Mouse (Mus musculus) forebrain, embryonic 10.5 days (tissue): Measurements from ENCODE around the gene Ttc25. TPM values are rescaled to one million over a fixed set of nuclear protein-coding genes. Genes with fewer than 3 reads are reported as not detected.

Experiments
- DNase-seq: peaks from one replicate; pipeline ENCODE4 v3.0.0-alpha.2; 2017; ENCODE audit warnings: low spot score; ENCODE audit errors: extremely low spot score
- H3K27ac ChIP-seq: fragments of 300-500 bp; sonication (generic); 2 replicates; pipeline ENCODE4 v1.5.1; 2016; ENCODE audit warnings: mild to moderate bottlenecking
- H3K27me3 ChIP-seq: fragments of 300-500 bp; sonication (generic); 2 replicates; pipeline ENCODE4 v1.6.1; 2016; ENCODE audit warnings: mild to moderate bottlenecking; ENCODE audit not compliant: poor library complexity, severe bottlenecking
- H3K36me3 ChIP-seq: fragments of 300-500 bp; sonication (generic); replicated peaks from 2 replicates; pipeline ENCODE4 v1.6.1; 2016; ENCODE audit warnings: mild to moderate bottlenecking, moderate library complexity
- H3K4me1 ChIP-seq: fragments of 300-500 bp; sonication (generic); 2 replicates; pipeline ENCODE4 v1.6.1; 2016
- H3K4me3 ChIP-seq: fragments of 300-500 bp; sonication (generic); 2 replicates; pipeline ENCODE4 v1.5.1; 2016; ENCODE audit warnings: mild to moderate bottlenecking, moderate library complexity
- H3K9me3 ChIP-seq: fragments of 300-500 bp; sonication (generic); 2 replicates; pipeline ENCODE4 v1.6.1; 2016; ENCODE audit warnings: mild to moderate bottlenecking, moderate library complexity
- WGBS: fragments of 180-500 bp; shearing (Covaris S2); methylation state at CpG from one replicate; pipeline ENCODE4 v1.1.7; 2016; 5-methylcytosine and 5-hydroxymethylcytosine counted together
- polyA plus RNA-seq: library from polyadenylated mRNA; unstranded; fragments of >200 nt; fragmentation: Nextera tagmentation; extraction: Ambion mirVana; gene quantifications from 2 replicates; pipeline ENCODE4 v1.2.1, GENCODE M21; 2016

Gene Ttc25
- polyA plus RNA-seq, 1 experiment from 2014 or later, result 1.4 TPM

- no peaks in the 10 kb centered on the region for H3K27me3 ChIP-seq
- no peaks in the 10 kb centered on the region for H3K9me3 ChIP-seq
- peaks cover 19% of the 10 kb centered on the region for H3K4me1 ChIP-seq
- H3K36me3 ChIP-seq, result no peaks in the 10 kb centered on the region
- H3K27ac ChIP-seq, result no peak overlapping the region
- WGBS, result 92% methylated on average over 6 of the region's 6 CpGs
- DNase-seq, result no peak
- H3K4me3 ChIP-seq, result no peak overlapping the region
Observed at GRCm38 (mm10) chr11:100564703-100565102, 19.3 kb downstream of the Ttc25 start.

- Histone ChIP-seq H3K4me1 (peaks cover 28% of the 10 kb centered on the region), H3K9me3 (no peaks in the 10 kb centered on the region), H3K4me3 (no peak overlapping the region), H3K36me3 (no peaks in the 10 kb centered on the region), H3K27ac (no peak overlapping the region), H3K27me3 (peaks cover 18% of the 10 kb centered on the region)
- 83% methylated on average over 5 of the region's 5 CpGs for WGBS
- no peak for DNase-seq
Observed at GRCm38 (mm10) chr11:100567229-100567628, 21.8 kb downstream of the Ttc25 start.

GRCm38 (mm10) chr11:100567815-100568245 is 22.4 kb downstream of the Ttc25 start:
- H3K36me3 ChIP-seq, result no peaks in the 10 kb centered on the region
- no peak for DNase-seq
- 79% methylated on average over 9 of the region's 9 CpGs for WGBS
- no peak overlapping the region for H3K27ac ChIP-seq
- no peak overlapping the region for H3K4me3 ChIP-seq
- peaks cover 27% of the 10 kb centered on the region for H3K4me1 ChIP-seq
- no peaks in the 10 kb centered on the region for H3K9me3 ChIP-seq
- H3K27me3 ChIP-seq, result peaks cover 24% of the 10 kb centered on the region

GRCm38 (mm10) chr11:100568692-100569091 is 23.3 kb downstream of the Ttc25 start:
- DNase-seq, result no peak
- Histone ChIP-seq H3K27ac (no peak overlapping the region), H3K9me3 (no peaks in the 10 kb centered on the region), H3K36me3 (no peaks in the 10 kb centered on the region), H3K27me3 (peaks cover 26% of the 10 kb centered on the region), H3K4me3 (no peak overlapping the region), H3K4me1 (peaks cover 27% of the 10 kb centered on the region)
- 87% methylated on average over 8 of the region's 8 CpGs for WGBS

GRCm38 (mm10) chr11:100569789-100570188 is 24.4 kb downstream of the Ttc25 start:
- Histone ChIP-seq H3K9me3 (no peaks in the 10 kb centered on the region), H3K27ac (no peak overlapping the region), H3K36me3 (no peaks in the 10 kb centered on the region), H3K27me3 (peaks cover 26% of the 10 kb centered on the region), H3K4me1 (peaks cover 31% of the 10 kb centered on the region), H3K4me3 (no peak overlapping the region)
- no peak for DNase-seq
- 66% methylated on average over 9 of the region's 9 CpGs for WGBS

GRCm38 (mm10) chr11:100570430-100571201 is 25.2 kb downstream of the Ttc25 start:
- Histone ChIP-seq H3K27ac (0 out of 2 replicates have a peak overlapping the region, but pooled peaks have one; percentile 8), H3K9me3 (no peaks in the 10 kb centered on the region), H3K4me3 (peak overlapping the region; percentile 39), H3K4me1 (peaks cover 40% of the 10 kb centered on the region), H3K27me3 (peaks cover 31% of the 10 kb centered on the region), H3K36me3 (no peaks in the 10 kb centered on the region)
- DNase-seq, result peak; percentile 74
- 8% methylated on average over 8 of the region's 8 CpGs for WGBS

- 15% methylated on average over 16 of the region's 16 CpGs for WGBS
- Histone ChIP-seq H3K9me3 (no peaks in the 10 kb centered on the region), H3K27ac (no peak overlapping the region), H3K4me1 (peaks cover 45% of the 10 kb centered on the region), H3K27me3 (peaks cover 36% of the 10 kb centered on the region), H3K36me3 (peaks cover under 1% of the 10 kb centered on the region; the same call in 1 of the 2 replicates), H3K4me3 (peak overlapping the region; percentile 39)
- no peak for DNase-seq
Observed at GRCm38 (mm10) chr11:100571202-100571567, 25.8 kb downstream of the Ttc25 start.

- Histone ChIP-seq H3K4me3 (peak overlapping the region; percentile 69), H3K27ac (no peak overlapping the region)
- 92% methylated on average over 3 of the region's 3 CpGs for WGBS
Observed at GRCm38 (mm10) chr11:100574188-100574587, 28.8 kb downstream of the Ttc25 start.

GRCm38 (mm10) chr11:100574708-100575483 is 29.5 kb downstream of the Ttc25 start, which contains the start of gene Cnp:
Gene Cnp, plus strand, starts transcription at chr11:100574904.
- peaks cover 44% of the 10 kb centered on the region for H3K27me3 ChIP-seq
- peak; percentile 63 for DNase-seq
- 2% methylated on average over 47 of the region's 47 CpGs for WGBS
- H3K27ac ChIP-seq, result peak within 1 kb of the TSS; percentile 83
- H3K9me3 ChIP-seq, result no peaks in the 10 kb centered on the region
- peaks cover 41% of the 10 kb centered on the region for H3K4me1 ChIP-seq
- H3K36me3 ChIP-seq, result peaks cover 35% of the 10 kb centered on the region
- peak within 1 kb of the TSS; percentile 69 for H3K4me3 ChIP-seq

More at GRCm38 (mm10) chr11:100574188-100574587, 28.8 kb downstream of the Ttc25 start:
- no peaks in the 10 kb centered on the region for H3K9me3 ChIP-seq
- peaks cover 44% of the 10 kb centered on the region for H3K27me3 ChIP-seq
- no peak for DNase-seq
- H3K36me3 ChIP-seq, result peaks cover 28% of the 10 kb centered on the region
- peaks cover 41% of the 10 kb centered on the region for H3K4me1 ChIP-seq

- H3K36me3 ChIP-seq, result peaks cover 41% of the 10 kb centered on the region
- 36% methylated on average over 2 of the region's 2 CpGs for WGBS
- H3K27ac ChIP-seq, result peak overlapping the region; percentile 83
- DNase-seq, result no peak
- H3K4me1 ChIP-seq, result peaks cover 35% of the 10 kb centered on the region
- H3K4me3 ChIP-seq, result peak overlapping the region; percentile 69
- H3K9me3 ChIP-seq, result no peaks in the 10 kb centered on the region
- peaks cover 44% of the 10 kb centered on the region for H3K27me3 ChIP-seq
Observed at GRCm38 (mm10) chr11:100575484-100575855, 30.1 kb downstream of the Ttc25 start.

GRCm38 (mm10) chr11:100576256-100576655 is 30.8 kb downstream of the Ttc25 start:
- 0 out of 2 replicates have a peak overlapping the region, but pooled peaks have one; percentile 83 for H3K27ac ChIP-seq
- H3K36me3 ChIP-seq, result peaks cover 49% of the 10 kb centered on the region
- H3K4me1 ChIP-seq, result peaks cover 28% of the 10 kb centered on the region
- H3K9me3 ChIP-seq, result no peaks in the 10 kb centered on the region
- no peak overlapping the region for H3K4me3 ChIP-seq
- DNase-seq, result no peak
- peaks cover 36% of the 10 kb centered on the region for H3K27me3 ChIP-seq
- WGBS, result 71% methylated on average over 21 of the region's 21 CpGs

- Histone ChIP-seq H3K36me3 (peaks cover 66% of the 10 kb centered on the region), H3K4me1 (peaks cover 21% of the 10 kb centered on the region), H3K4me3 (no peak overlapping the region), H3K27ac (no peak overlapping the region), H3K9me3 (no peaks in the 10 kb centered on the region), H3K27me3 (peaks cover 18% of the 10 kb centered on the region)
- DNase-seq, result no peak
- WGBS, result 81% methylated on average over 8 of the region's 8 CpGs
Observed at GRCm38 (mm10) chr11:100577852-100578599, 32.6 kb downstream of the Ttc25 start.
